Mouse (Mus musculus) heart, embryonic 16.5 days (tissue): ENCODE data around the gene Gch1. TPM values are rescaled to one million over a fixed set of nuclear protein-coding genes. Genes with fewer than 3 reads are reported as not detected.

Source experiments
- polyA plus RNA-seq: library from polyadenylated mRNA; unstranded; fragments of >200 nt; fragmentation: Nextera tagmentation; extraction: Ambion mirVana; gene quantifications from 2 replicates; pipeline ENCODE4 v1.2.1, GENCODE M21; 2015

Gene Gch1
- polyA plus RNA-seq, 1 experiment from 2014 or later = 7.0 TPM

Other genes with a start within 250 kb of the Gch1 start
- 14.0 and 14.6 TPM in 2 replicates for gene Wdhd1, start 87.4 kb upstream of the Gch1 start, polyA plus RNA-seq
- 2.0 and 2.4 TPM in 2 replicates for gene Socs4, start 87.5 kb upstream of the Gch1 start, polyA plus RNA-seq
- gene Mapk1ip1l, start 108.9 kb upstream of the Gch1 start, polyA plus RNA-seq = 40.7 and 41.6 TPM in 2 replicates
- gene Lgals3, start 178.3 kb upstream of the Gch1 start, polyA plus RNA-seq = 15.4 and 18.8 TPM in 2 replicates
- gene Dlgap5, start 229.0 kb upstream of the Gch1 start, polyA plus RNA-seq = 32.7 and 35.1 TPM in 2 replicates